Mouse (Mus musculus) cortical plate, adult 2 months (tissue): Measurements from ENCODE around the gene Inppl1. TPM values are rescaled to one million over a fixed set of nuclear protein-coding genes. Genes with fewer than 3 reads are reported as not detected.

Source experiments
- H3K27ac ChIP-seq: fragments of 200-500 bp; 2 replicates; pipeline ENCODE4 v1.5.1; 2012; ENCODE audit warnings: low read length, control low read depth, inconsistent platforms; ENCODE audit not compliant: insufficient read depth
- H3K4me1 ChIP-seq: fragments of 200-500 bp; 2 replicates; pipeline ENCODE4 v1.6.1; 2011; ENCODE audit warnings: low read length; ENCODE audit not compliant: control insufficient read depth, insufficient read depth
- H3K4me3 ChIP-seq: fragments of 200-500 bp; 2 replicates; pipeline ENCODE4 v1.5.1; 2011; ENCODE audit warnings: mild to moderate bottlenecking, low read length, control low read depth; ENCODE audit not compliant: insufficient read depth
- CTCF ChIP-seq: fragments of 200-500 bp; IDR thresholded peaks from 2 replicates; pipeline ENCODE4 v1.5.1; 2011; ENCODE audit warnings: mild to moderate bottlenecking, control low read depth, low read length; ENCODE audit not compliant: insufficient read depth; ENCODE audit errors: extremely low read depth
- POLR2A ChIP-seq: fragments of 200-500 bp; IDR thresholded peaks from 2 replicates; pipeline ENCODE4 v1.6.1; 2011; ENCODE audit warnings: mild to moderate bottlenecking, low read length, control low read depth; ENCODE audit not compliant: insufficient read depth; ENCODE audit errors: extremely low read depth
- polyA plus RNA-seq: library from polyadenylated mRNA; depleted of rRNA; stranded (reverse); fragments of >200 nt; gene quantifications from 2 replicates; pipeline ENCODE4 v1.2.3, GENCODE M21; 2012

Gene Inppl1
- polyA plus RNA-seq, 1 experiment = 40.7 TPM

GRCm38 (mm10) chr7:101868241-101869162, 30.5 kb upstream of the Inppl1 start:
- no peak for TF ChIP-seq CTCF
- no peak for TF ChIP-seq POLR2A

GRCm38 (mm10) chr7:101867482-101867881, 29.5 kb upstream of the Inppl1 start:
- Histone ChIP-seq H3K4me3 (no peak overlapping the region), H3K4me1 (peaks cover 2% of the 10 kb centered on the region; the same call in 1 of the 2 replicates), H3K27ac (no peak overlapping the region)
- TF ChIP-seq CTCF = no peak
- TF ChIP-seq POLR2A = no peak

More at GRCm38 (mm10) chr7:101868241-101869162, 30.5 kb upstream of the Inppl1 start:
- no peak overlapping the region for H3K4me3 ChIP-seq
- no peak overlapping the region for H3K27ac ChIP-seq
- H3K4me1 ChIP-seq = peaks cover 2% of the 10 kb centered on the region; the same call in 1 of the 2 replicates

- Histone ChIP-seq H3K27ac (no peak overlapping the region), H3K4me3 (no peak overlapping the region), H3K4me1 (peaks cover 2% of the 10 kb centered on the region; the same call in 1 of the 2 replicates)
- TF ChIP-seq POLR2A (no peak), CTCF (no peak)
Measured at GRCm38 (mm10) chr7:101866491-101867265, 28.6 kb upstream of the Inppl1 start.

GRCm38 (mm10) chr7:101863415-101863814, 25.4 kb upstream of the Inppl1 start, which contains the start of gene Anapc15:
Gene Anapc15, plus strand, starts transcription at chr7:101863715.
- Histone ChIP-seq H3K27ac (no peak within 1 kb of the TSS), H3K4me3 (no peak within 1 kb of the TSS), H3K4me1 (no peaks in the 10 kb centered on the region)
- TF ChIP-seq POLR2A = no peak

GRCm38 (mm10) chr7:101862291-101862690, 24.3 kb upstream of the Inppl1 start:
- H3K4me1 ChIP-seq = no peaks in the 10 kb centered on the region
- H3K4me3 ChIP-seq = no peak overlapping the region
- H3K27ac ChIP-seq = no peak overlapping the region
- no peak for TF ChIP-seq CTCF
- TF ChIP-seq POLR2A = no peak

GRCm38 (mm10) chr7:101860978-101861377, 22.9 kb upstream of the Inppl1 start:
- Histone ChIP-seq H3K27ac (no peak overlapping the region), H3K4me1 (no peaks in the 10 kb centered on the region), H3K4me3 (no peak overlapping the region)
- no peak for TF ChIP-seq CTCF
- no peak for TF ChIP-seq POLR2A

DNA sequence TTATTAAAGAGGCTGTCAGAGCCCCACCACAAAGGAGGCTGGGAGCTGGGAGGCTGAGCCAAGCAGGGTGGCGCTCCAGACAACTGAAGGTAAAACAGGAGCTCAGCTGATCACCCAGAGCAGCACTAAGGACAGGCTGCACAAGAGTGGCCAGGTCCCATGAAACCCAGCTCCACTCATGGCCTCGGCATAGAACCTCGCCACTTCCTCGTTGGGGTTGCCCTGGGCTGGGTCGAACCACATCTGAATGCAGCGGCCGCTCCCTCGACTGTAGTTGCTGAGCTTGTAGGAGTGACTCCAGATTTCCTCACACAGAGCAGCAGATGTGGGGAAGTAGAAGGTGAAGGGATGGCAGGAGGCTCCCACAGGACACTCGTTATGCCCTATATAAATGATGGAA, 20.3 kb upstream of the Inppl1 start:
- H3K4me1 ChIP-seq = no peaks in the 10 kb centered on the region
- TF ChIP-seq CTCF (no peak), POLR2A (no peak)
- no peak overlapping the region for H3K27ac ChIP-seq
- no peak overlapping the region for H3K4me3 ChIP-seq

DNA sequence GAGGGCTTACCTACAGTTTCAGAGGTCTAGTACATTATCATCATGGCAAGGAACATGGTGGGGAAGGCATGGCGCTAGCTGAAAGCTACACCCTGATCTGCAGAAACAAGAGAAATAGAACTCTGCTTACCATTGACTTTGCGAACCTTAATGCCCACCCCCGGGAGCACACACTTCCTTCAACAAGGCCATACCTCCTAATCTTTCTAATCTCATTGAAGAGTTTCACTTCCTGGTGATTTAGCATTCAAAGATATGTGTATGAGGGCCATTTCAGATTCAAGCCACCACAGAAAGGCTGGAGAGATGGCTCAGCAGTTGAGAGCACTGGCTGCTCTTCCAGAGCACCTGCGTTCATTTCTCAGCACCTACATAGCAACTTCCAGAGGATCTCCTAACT, 19.1 kb upstream of the Inppl1 start, which contains the start of gene Folr2:
Gene Folr2 (minus strand): TSS at position 101 of the 400 bp plus-strand sequence.
- Histone ChIP-seq H3K4me1 (no peaks in the 10 kb centered on the region), H3K4me3 (no peak within 1 kb of the TSS), H3K27ac (no peak within 1 kb of the TSS)
- TF ChIP-seq CTCF = no peak
- TF ChIP-seq POLR2A = no peak

DNA sequence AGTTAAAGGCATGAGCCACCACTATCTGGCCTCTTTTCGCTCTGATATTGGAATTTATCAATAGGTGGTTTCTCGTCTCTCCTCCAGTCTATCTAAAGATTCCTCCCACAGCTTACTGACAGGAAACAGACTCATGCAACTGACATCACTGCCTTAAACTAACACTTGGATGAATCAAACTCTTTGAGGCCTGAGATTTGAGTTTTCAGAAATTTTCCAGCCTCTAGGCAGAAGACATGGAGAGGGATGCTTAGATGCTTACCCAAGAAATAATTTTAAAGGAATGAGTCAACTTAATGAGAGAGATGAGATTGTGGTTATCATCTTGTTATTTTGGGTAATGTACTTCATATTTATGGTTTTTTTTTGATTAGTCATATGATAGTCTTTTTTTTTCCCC, 15.8 kb upstream of the Inppl1 start:
- no peak for TF ChIP-seq CTCF
- TF ChIP-seq POLR2A = no peak
- Histone ChIP-seq H3K4me3 (no peak overlapping the region), H3K4me1 (no peaks in the 10 kb centered on the region), H3K27ac (no peak overlapping the region)
